In the genomic region with DNA sequence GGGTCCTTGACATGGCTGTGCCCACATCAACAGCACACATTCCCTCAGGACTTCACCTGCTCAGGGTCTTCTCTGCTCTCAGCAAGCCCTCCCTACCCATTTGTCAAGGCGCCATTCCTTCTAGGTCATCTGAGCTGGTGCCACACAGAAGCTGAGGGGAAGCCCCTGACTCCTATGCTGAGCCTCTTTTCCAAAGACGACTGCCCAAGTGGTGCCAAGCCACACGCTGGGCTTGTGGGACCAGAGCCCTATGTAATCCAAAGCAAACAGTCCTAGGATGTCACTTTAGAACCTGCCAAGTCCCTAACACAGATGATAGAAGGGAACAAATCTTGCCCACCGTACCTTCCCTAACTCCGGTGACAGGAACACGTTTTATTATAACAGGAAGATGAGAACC, we compare ENCODE assay signal across 25 mouse cellular contexts.
DNase-seq lines count a peak whose midpoint lies in the region; ATAC-seq and TF ChIP-seq lines count a peak whose summit lies in the region.
"Had no signal": no experiment of that assay in that cellular context is flagged by ENCODE, and none has a peak within 500 bp of the region (broad histone marks: within the 10 kb centered on the region; RNA-seq: fewer than 3 reads in every experiment).

No protein-coding gene starts in this region.

- H3K36me3 ChIP-seq in heart, embryonic 16.5 days (ENCODE audit: control insufficient read depth, insufficient read depth): no peaks in the 10 kb centered on the region
- no peaks in the 10 kb centered on the region for H3K36me3 ChIP-seq in midbrain, embryonic 10.5 days
- H3K36me3 ChIP-seq in midbrain, embryonic 16.5 days (ENCODE audit: control insufficient read depth, insufficient read depth, low read length): no peaks in the 10 kb centered on the region
- H3K36me3 ChIP-seq: forebrain, embryonic 10.5 days; G1E; hindbrain, embryonic 15.5 days; intestine, embryonic 15.5 days; limb, embryonic 12.5 days; neural tube, embryonic 13.5 days had no signal

- no peaks in the 10 kb centered on the region for H3K9me3 ChIP-seq in heart, embryonic 16.5 days (replicated peaks; ENCODE audit: control insufficient read depth, low read length)
- H3K9me3 ChIP-seq in midbrain, embryonic 10.5 days (replicated peaks): no peaks in the 10 kb centered on the region
- no peaks in the 10 kb centered on the region for H3K9me3 ChIP-seq in midbrain, embryonic 16.5 days (replicated peaks; ENCODE audit: control insufficient read depth, low read length, poor library complexity, severe bottlenecking)
- H3K9me3 ChIP-seq: forebrain, embryonic 10.5 days; G1E; hindbrain, embryonic 15.5 days; intestine, embryonic 15.5 days; limb, embryonic 12.5 days; neural tube, embryonic 13.5 days had no signal

- no peak overlapping the region; the same call in 1 of the 2 replicates for H3K4me2 ChIP-seq in heart, embryonic 16.5 days (ENCODE audit: low read depth, low read length)
- no peak overlapping the region for H3K4me2 ChIP-seq in midbrain, embryonic 16.5 days (ENCODE audit: low read length)
- H3K4me2 ChIP-seq: hindbrain, embryonic 15.5 days; intestine, embryonic 15.5 days; limb, embryonic 12.5 days; midbrain, embryonic 11.5 days; neural tube, embryonic 13.5 days had no signal

- H3K4me1 ChIP-seq in heart, embryonic 16.5 days (ENCODE audit: control insufficient read depth, insufficient read depth, low read length): peaks cover 68% of the 10 kb centered on the region
- H3K4me1 ChIP-seq in midbrain, embryonic 10.5 days: peaks cover 46% of the 10 kb centered on the region
- H3K4me1 ChIP-seq in midbrain, embryonic 16.5 days (ENCODE audit: control insufficient read depth, insufficient read depth, low read length): peaks cover 6% of the 10 kb centered on the region

- H3K27me3 ChIP-seq in heart, embryonic 16.5 days (ENCODE audit: control insufficient read depth, insufficient read depth, low read length): no peaks in the 10 kb centered on the region
- no peaks in the 10 kb centered on the region for H3K27me3 ChIP-seq in midbrain, embryonic 10.5 days (ENCODE audit: low read depth, poor library complexity, severe bottlenecking)
- H3K27me3 ChIP-seq in midbrain, embryonic 16.5 days (ENCODE audit: control insufficient read depth, insufficient read depth, low read depth, low read length): no peaks in the 10 kb centered on the region
- H3K27me3 ChIP-seq: hindbrain, embryonic 15.5 days; intestine, embryonic 15.5 days; limb, embryonic 12.5 days; neural tube, embryonic 13.5 days had no signal

- peak overlapping the region; percentile 82 for H3K4me3 ChIP-seq in gastrocnemius, adult 2 months
- H3K4me3 ChIP-seq in heart, embryonic 16.5 days (ENCODE audit: low read length): no peak overlapping the region
- H3K4me3 ChIP-seq in midbrain, embryonic 10.5 days: no peak overlapping the region
- no peak overlapping the region for H3K4me3 ChIP-seq in midbrain, embryonic 16.5 days (ENCODE audit: low read depth, low read length)
- H3K4me3 ChIP-seq: forebrain, embryonic 10.5 days; hindbrain, embryonic 15.5 days; intestine, embryonic 15.5 days; limb, embryonic 12.5 days; neural tube, embryonic 13.5 days had no signal

- no peak for TF ChIP-seq CTCF in gastrocnemius, adult 2 months (IDR thresholded peaks at IDR 0.05)

- intact Hi-C loops in gastrocnemius, adult 2 months (cut with DNase I): no loop called here
- intact Hi-C loops in heart, postnatal 25 days (cut with DNase I): no loop called here

- ATAC-seq in heart, embryonic 16.5 days (replicated peaks; ENCODE audit: extremely low read depth, insufficient read depth, low FRiP score): no peak
- no peak for ATAC-seq in midbrain, embryonic 16.5 days
- ATAC-seq: CD4-positive, CD25-positive, alpha-beta regulatory T cell, adult 4 months; forebrain, postnatal 0 days; intestine, embryonic 15.5 days had no signal

- WGBS in heart, embryonic 16.5 days: 65% methylated on average over 6 of the region's 6 CpGs
- WGBS in midbrain, embryonic 10.5 days: 89% methylated on average over 6 of the region's 6 CpGs
- 91% methylated on average over 6 of the region's 6 CpGs for WGBS in midbrain, embryonic 16.5 days

- DNase-seq in gastrocnemius, adult 2 months: peak; percentile 69
- no peak for DNase-seq in gastrocnemius, postnatal 4 days (ENCODE audit: low spot score in 2 of 2)
- no peak for DNase-seq in heart, postnatal 25 days (ENCODE audit: low spot score)
- no peak for DNase-seq in midbrain, embryonic 10.5 days (ENCODE audit: low spot score)
- DNase-seq in ovary, postnatal 36 days (ENCODE audit: low spot score): no peak
- DNase-seq in thymus, postnatal 36 days: no peak
- DNase-seq: adrenal gland, postnatal 14 days; cerebellum, adult 11 months; cerebellum, postnatal 25 days; forebrain, postnatal 0 days; kidney, adult 9 months; kidney, postnatal 25 days; lung, adult 2 months; spleen, adult 18-20 months; thymus, postnatal 4 days had no signal

- no peak overlapping the region for H3K9ac ChIP-seq in heart, embryonic 16.5 days (ENCODE audit: low read length)
- H3K9ac ChIP-seq in midbrain, embryonic 16.5 days (ENCODE audit: low read depth, low read length): no peak overlapping the region
- H3K9ac ChIP-seq: forebrain, postnatal 0 days; hindbrain, embryonic 15.5 days; intestine, embryonic 15.5 days; limb, embryonic 12.5 days; neural tube, embryonic 13.5 days had no signal

- peak overlapping the region; percentile 96 for H3K27ac ChIP-seq in gastrocnemius, adult 2 months
- H3K27ac ChIP-seq in heart, embryonic 16.5 days (ENCODE audit: low read length): peak overlapping the region; percentile 86
- 0 out of 2 replicates have a peak overlapping the region, but pooled peaks have one; percentile 33 for H3K27ac ChIP-seq in midbrain, embryonic 10.5 days (replicated peaks)
- H3K27ac ChIP-seq in midbrain, embryonic 16.5 days (ENCODE audit: low read length): no peak overlapping the region
- H3K27ac ChIP-seq: hindbrain, embryonic 15.5 days; intestine, embryonic 15.5 days; limb, embryonic 12.5 days; neural tube, embryonic 13.5 days had no signal
